Mouse (Mus musculus): ENCODE results near the gene Adam23. TPM values are rescaled to one million over a fixed set of nuclear protein-coding genes. Genes with fewer than 3 reads are reported as not detected.

The Adam23 gene
- total RNA-seq (2023): 10 to 100 TPM; 13.6 to 18.7 TPM

DNA sequence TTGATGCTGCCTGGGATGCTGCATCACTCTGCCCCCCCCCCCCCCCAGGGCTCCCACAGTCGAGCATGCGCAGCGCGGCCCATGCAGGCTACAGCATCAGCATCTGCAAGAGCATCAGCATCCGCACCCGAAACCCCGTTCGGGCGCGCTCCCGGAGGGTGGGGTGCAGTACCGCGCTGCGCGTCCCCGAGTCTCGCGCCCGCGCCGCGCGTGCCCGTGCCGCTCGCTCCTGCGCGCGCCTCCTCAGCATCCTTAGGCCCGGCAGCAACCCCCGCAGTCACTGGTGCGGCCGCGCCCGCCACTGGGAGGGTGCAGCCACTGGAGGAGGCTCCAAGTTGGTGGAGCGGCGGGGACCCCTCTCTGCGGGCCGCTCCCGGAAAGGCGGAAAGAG, at the start of gene Adam23:
Adam23 (plus strand) TSS at position 236 of the 391 bp plus-strand sequence.

GRCm38 (mm10) chr1:63615668-63616067, 170.0 kb downstream of the Adam23 start, which contains the start of gene Gm39653:
Gene Gm39653, plus strand, starts transcription at chr1:63615968.

Other genes starting within 250 kb of the Adam23 start
- not detected for gene Gpr1, start 231.3 kb upstream of the Adam23 start, total RNA-seq (2023)
- gene Zdbf2, start 172.6 kb upstream of the Adam23 start, total RNA-seq (2023): not detected
- not detected for gene Gm39653, start 170.1 kb downstream of the Adam23 start, total RNA-seq (2023)
- not detected for gene Dytn, start 241.0 kb downstream of the Adam23 start, total RNA-seq (2023)

Measured in monocyte, adult 59 days (primary cell).